Mouse (Mus musculus) adrenal gland, postnatal 4 days (tissue): Measurements from ENCODE around the gene Plgrkt. TPM values are rescaled to one million over a fixed set of nuclear protein-coding genes. Genes with fewer than 3 reads are reported as not detected.
A peak's percentile ranks its signal among the peaks of the same experiment; 100 is the strongest.

Experiments used
- DNase-seq, 2 experiments: peaks; one replicate each; pipeline ENCODE4 v3.0.0; 2021 to 2022; ENCODE audit warnings: low spot score in 2 of 2, mixed read lengths in 2 of 2
- total RNA-seq, 2 experiments: library from RNA; stranded (reverse); gene quantifications; 2 replicates each; pipeline ENCODE4 v1.2.3; 2021

Plgrkt gene
- total RNA-seq, 2 experiments from 2014 or later, result 73.2 to 74.8 TPM

DNA sequence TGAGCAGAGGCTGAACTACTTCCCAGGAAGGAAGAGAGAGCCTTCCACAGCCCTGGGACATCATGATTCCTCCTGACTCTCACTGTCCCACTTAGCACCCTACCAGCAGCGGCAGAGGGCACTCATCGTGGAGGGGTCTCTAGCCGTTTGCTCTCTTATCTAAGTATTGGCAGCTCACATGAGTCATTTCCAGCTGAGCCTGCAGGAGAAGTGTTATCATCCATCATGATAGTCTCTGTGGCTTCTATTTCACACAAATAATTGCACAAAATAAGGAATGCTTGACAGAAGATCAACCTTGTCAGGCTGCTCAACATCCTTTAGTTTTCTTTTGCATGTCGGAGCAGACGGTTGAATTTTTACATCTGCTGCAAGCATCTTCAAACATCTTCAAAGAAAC lies 6.9 kb downstream of the Plgrkt start:
- DNase-seq, result no peak

DNA sequence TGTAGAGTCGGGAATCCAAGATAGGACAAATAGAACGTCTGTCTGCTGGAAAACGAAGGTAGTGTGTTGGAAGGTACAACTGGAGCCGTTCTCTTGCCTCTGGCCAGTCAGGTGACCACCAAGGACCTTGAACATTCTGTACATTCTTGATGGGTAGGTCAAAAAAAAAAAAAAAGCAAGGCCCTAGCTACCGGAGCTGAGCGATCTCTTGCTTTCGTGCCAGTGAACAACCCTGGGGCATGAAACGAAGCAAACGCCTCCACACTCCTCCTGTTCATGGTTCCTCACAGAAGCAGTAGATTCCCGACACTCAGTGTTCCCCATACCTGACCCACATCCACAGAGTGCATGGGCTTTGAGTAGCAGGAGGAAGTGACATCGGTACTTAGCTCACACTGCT lies 10.9 kb downstream of the Plgrkt start:
- no peak for DNase-seq

DNA sequence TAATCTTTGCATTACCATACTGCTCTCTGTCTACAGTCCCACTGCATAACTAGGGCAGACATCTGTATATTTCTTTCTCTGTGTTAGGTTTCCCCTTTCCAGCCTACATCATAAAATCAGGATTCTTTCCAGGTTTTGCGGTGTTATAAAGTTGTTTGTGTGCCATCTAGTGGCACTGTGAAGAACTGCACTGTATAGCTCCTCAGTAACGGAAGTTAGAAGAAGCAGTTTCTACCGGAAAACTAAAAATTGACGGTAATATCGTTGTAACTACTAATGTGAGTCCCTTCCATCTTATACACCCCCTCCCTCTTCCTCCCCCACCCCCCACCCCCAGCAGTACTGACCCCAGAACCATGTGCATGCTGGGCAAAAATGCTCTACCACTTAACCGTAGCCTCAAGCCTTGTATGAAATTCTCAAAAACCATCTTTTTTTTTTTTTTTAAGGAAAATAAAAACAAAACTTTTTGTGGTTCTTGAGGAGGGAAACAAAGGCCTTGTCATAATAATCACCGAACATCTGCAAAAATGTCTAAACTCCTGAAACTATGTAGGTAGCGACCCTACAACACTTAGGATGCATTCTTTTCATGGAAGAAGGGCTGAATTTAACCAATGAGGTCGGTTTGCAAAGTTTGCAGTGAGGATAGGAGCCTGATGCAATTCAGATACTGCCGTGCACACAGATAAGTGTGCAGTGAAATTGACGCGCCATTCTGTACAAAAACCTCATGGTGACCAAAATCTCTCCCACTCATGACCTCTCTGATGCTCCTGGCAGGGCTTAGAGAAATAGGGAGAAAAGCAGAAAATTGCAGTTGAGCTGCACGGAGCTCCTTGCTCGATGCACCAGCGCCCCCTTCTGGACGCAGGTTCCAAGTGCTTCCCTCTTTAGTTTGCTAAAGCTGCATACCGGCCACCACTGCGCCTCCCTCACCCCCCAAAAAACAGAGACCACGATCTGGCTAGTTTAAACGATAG lies 12.0 kb downstream of the Plgrkt start:
- peak; percentile 70 for DNase-seq

DNA sequence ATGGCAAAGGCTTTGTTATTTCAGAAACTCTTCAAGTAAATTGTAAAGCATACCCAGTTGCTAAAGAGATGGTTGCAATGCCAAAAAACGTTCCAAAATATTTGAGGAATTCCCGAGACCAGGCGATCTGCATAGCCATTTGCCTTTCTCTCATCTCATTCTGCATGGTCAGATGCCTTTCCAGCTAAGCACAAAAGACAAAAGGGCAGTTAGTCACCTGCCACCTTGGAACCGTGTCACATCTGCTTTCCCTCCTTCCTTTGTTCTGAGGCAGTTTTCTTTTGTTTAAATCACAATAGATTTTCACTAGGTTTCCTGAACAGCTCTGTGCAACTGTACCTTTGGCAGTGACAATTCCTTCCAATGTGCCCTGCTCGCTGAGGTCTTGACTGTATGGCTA lies 16.2 kb downstream of the Plgrkt start:
- DNase-seq, result no peak

DNA sequence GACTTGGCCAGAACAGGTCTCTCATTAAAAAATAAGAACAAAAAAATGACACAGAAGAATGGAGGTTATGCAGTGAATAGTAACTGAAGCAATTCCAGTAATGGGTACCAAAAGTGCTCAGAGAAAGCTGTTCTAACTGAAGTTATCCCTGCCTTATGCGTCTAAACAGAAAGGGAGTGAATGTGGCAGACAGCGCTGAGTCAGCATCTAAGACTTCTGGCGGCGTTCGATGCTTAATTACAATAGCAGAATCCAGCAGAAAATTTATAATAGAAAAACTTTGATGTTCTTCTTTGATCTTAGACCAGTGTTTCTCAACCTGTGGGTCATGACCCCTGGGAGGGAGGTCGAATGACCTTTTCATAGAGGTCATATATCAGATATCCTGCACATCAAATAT lies 21.6 kb downstream of the Plgrkt start:
- no peak for DNase-seq

DNA sequence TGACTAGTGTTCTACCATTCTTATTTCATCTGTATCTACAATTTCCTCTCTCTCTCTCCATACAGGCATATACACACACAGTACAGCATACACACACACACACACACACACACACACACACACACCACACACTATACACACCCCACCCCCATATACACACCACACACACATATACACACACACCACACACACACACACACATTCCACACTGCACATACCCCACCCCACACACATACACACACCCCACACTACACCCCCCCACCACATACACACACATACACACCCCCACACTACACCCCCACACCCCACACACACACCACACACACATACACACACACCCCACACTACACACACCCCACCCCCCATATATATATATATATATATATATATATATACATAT lies 22.3 kb downstream of the Plgrkt start:
- no peak for DNase-seq

DNA sequence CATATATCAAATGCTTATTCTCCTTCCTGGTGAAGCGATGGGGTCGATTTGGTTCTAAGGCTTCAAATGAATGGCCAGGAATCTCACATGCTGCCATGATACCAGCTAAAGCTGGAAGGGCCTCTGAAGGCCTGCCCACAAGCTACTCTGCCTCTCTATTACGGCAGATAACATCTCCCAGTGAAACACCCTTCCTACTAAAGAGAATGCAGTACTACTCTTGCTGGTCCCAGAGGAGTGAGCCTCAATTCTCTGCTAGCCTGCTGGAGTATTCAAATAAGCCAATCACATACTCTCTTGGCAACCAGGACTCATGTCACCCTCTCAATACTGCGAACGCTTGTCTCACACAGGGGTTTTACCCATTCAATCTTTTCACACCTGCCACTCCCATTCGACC lies 24.9 kb downstream of the Plgrkt start:
- DNase-seq, result no peak

DNA sequence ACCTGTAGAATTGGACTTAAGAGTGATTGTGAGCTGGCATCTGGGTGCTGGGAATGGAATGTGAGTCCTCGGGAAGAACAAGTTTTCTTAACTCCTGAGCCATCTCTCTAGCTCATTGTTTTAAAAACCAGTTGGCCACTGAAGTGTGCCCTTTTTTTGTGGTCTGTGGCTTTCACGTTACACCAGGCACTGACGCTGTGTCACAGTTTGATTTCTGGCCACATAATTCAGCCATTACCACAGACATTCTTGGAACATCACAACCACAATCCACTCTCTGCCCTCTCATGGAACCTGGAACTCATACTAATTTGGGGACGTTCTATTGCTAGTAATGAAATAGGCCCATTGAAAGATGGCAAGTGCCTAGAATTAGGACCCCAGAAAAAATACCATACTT lies 26.2 kb downstream of the Plgrkt start:
- DNase-seq, result no peak

DNA sequence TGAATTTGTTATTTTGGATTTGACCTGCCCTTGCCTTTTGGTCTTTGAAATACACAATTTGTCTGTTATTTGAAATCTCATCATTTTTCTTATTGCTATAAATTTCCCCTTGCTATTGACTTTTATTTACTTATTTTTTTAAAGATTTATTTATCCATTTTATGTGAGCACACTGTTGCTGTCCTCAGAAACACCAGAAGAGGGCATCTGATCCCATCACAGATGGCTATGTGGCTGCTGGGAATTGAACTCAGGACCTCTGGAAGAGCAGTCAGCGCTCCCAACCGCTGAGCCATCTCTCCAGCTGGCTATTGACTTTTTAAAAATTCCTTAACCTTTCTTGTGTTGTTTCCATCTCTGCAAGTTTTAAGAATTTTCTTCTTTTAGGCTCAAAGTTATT lies 30.6 kb downstream of the Plgrkt start:
- no peak for DNase-seq

DNA sequence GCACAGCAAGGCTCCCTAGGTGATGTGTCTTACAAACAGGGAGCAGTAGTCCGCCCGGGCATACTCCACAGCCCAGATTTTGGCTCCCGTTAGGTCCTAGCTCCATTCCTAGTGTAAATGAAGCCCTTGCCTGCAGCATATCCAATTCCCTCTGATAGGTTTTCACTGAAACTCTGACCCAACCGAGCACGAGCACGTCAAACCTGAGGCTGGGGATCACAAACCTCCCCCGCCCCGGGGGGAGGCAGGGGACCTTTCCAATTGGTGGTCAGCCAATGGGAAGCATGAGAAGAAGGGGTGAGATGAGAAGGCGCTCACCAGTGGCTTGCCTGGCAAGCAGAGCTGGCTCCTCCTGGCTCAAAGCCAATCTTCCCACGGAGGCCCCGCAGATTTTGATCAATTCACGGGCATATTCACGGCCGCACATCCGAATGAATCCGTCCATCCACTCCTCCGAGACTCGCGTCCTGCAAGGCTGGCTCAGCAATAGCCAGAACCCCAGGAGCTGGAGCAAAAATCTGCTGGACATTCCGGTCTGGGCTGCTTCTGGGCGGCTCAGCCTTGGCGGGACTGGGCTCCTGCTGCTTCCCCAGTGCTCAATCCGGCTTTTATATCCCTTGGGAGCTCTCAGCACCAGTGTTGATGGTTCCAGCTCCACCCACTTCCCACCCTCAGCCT lies 33.0 kb downstream of the Plgrkt start, which contains the start of gene Rln1:
Rln1 (minus strand) TSS at position 603 of the 678 bp plus-strand sequence.
- no peak for DNase-seq

DNA sequence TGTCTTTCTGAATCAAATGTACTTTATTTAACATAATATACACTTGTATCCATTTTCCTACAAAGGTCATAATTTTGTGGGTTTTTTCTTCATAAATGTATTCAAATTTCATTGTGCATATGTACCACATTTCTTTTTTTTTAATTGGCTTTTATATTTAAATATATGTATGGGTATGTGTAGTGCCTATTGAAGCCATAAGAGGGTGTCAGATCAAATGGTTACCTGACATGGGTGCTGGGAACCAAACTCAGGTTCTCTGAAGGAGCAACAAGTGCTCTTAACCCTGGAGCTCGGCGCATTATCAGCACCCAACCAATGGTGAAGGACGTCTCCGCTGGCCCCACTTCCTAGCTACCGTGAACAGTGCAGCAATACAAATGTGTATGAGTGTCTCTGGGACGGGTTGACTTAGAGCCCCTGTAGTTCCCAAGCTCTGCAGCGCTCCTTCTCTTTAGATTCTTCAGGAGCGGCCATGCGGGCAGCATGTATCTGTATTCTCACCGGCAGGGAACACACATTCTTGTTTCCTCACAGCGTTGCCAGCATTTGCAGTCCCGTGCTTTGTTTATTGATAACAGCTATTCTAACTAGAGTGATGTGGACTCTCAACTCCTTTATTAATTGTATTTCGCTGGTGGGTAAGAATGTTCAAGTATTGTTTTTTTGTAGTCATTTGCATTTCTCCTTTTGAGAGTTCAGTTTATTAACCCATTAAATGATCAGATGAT lies 40.2 kb downstream of the Plgrkt start:
- DNase-seq, result no peak

DNA sequence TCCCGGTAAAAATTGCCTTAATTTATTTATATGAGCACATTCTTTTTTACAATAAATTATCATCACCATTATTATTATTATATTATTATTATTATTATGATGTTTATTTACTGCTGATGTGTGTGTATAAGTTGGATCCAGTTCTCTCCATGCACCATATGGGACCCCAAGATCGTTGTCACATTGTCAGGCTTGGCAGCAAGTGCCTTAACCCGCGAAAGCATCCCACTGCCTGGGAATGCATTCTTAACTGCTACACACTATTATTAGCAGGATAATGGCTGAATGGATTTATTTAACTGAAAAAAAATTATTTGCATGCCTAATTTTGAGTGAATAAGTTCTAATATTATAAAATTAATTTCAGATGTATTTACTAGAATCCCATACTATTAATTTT lies 40.8 kb downstream of the Plgrkt start:
- no peak for DNase-seq

DNA sequence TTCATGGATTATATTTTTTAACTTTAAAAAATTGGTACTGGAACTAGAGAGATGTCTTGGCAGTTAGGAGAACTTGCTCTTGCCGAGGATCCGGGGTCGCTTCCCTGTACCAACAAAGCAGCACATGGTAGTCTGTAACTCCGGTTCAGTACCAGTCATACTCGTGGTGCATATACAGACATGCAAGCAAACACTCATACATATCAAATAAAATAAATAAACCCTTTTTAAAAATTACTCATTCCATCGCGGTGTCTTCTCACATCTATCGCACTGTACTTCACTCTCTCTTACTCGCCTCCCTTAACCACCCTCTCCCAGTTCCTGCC lies 41.4 kb downstream of the Plgrkt start:
- DNase-seq, result no peak

DNA sequence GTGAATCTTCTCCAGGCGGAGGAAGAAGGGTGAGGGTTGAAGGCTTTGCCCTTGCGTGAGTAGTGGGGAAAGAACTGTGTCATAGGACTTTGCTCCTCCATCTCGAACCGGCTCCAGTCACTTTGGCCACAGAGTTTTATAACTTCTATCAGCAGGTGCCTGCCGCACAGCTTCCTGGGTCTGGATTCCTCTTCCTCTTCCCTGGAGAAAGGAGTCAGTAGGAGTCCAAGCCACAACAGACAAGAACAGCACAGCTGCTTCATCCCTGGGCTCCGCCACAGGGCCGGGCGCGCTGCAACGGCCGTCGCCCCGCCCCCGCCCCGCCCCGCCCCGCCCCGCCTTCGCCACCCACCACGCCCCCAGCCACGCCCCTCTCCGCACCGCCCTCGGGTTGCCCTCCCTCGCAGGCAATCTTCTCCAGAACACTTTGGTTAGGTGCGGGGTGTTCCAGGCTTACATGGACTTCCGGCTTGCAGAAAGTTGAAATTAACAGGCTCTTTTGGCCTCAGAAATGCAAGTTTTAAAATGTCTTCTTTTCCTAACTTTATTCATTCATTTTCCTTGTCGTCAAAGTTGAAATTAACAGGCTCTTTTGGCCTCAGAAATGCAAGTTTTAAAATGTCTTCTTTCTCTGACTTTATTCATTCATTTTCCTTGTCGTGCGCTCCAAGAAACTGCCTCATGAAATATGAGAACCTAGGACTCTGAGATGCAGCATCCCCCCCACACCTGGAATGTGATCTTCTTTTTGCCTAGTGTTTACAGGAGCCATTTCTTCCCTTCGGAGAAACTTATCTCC lies 41.9 kb downstream of the Plgrkt start, which contains the start of gene Insl6:
Insl6 (minus strand) TSS at position 304 of the 799 bp plus-strand sequence.
- DNase-seq, result peak; percentile 34 to 46

DNA sequence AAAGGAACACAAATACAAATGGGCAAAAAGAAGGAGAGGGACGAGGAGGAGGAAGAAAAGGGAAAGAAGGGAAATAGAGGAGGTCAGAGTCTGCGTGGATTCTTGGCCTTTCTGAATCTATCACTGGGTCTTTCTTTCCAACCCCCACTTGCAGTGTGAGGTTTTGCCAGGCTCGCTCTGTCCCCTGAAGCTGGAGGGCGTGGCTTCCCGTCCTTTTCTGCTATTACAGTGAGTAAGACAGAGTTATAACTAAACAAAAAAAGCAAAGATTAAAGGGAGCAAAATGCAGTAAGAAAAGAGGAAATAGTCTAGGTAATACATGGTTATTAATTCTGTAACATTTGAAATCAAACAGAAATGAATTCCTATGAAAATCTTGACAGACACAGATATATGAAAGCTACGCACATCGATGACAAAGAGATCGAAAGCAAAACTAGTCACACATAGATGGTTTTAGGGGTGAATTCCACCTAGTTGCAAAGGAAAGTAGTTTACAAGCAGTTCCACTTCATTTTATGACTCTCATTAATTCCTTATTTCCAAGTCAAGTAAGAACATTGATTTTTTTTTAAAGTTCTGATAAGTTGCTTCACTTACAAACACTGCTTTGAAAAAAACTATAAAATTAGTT lies 43.7 kb downstream of the Plgrkt start:
- no peak for DNase-seq

DNA sequence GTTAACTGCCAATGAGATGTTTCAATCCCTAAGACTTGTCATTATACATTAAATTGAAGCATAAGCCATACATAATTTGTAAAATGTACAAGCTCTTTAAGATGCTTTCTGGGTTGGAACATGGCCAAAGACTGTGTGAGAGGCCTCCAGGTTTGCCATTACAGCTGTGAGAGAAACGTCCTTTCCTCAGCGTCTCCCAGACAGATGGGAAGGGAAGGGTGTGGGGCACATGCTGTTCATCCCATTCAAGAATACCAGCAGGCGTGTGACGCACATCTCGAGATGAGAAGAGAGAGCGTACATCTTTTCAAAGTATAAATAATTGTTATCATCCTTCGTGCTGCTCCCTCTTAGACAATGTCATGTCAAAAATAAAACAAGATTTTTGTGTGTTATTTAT lies 54.5 kb downstream of the Plgrkt start:
- DNase-seq, result no peak

DNA sequence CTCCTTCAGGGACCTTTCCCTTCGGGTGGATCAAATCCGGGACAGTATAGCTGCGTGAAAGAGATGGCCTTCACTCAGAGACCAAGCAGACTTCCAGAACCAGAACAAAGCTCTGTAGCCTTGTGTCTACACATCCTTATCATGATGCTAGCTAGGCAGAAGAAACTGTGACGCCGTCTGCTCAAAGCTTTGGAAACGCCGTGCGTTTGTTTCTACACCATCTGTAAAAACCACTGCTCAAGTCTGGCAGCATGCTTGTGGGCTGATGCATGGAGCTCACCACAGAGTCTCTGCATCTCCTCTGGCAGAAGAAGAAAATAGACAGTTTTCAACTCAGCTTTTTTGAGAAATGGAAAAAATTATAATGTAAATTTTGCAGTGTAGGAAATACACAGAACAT lies 55.4 kb downstream of the Plgrkt start:
- DNase-seq, result no peak

DNA sequence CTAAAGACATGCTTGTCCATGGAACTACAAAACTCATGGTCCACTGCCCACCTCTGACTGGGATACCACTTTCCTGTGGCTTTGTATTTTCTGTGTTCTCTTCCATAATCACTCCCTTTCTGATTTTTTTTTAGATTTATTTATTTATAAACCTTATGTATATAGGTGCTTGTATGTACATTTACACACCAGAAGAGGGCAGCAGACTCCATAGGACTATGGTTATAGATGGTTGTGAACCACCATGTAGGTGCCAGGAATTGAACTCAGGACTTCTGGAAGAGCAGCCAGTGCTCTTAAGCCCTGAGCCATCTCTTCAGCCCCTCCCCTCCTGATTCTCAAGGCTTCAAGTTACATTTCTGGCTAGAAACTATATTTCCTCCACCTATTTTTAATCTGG lies 58.4 kb downstream of the Plgrkt start:
- DNase-seq, result no peak

DNA sequence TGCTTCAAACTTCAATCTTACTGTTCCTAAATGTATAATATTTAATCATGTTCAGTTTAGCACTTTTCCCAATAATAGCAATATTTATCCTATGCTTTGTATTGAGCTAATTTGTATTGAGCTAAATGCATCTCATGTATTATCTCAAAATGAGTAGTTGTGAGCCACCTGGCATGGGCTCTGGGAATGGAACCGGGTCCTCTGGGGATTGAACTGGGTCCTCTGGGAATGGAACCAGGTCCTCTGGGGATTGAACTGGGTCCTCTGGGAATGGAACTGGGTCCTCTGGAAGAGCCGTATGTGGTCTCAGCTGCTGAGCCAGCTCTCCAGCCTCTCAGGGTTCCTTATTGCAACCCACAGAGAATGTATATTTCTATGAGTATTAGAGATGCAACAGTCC lies 65.1 kb downstream of the Plgrkt start:
- no peak for DNase-seq

DNA sequence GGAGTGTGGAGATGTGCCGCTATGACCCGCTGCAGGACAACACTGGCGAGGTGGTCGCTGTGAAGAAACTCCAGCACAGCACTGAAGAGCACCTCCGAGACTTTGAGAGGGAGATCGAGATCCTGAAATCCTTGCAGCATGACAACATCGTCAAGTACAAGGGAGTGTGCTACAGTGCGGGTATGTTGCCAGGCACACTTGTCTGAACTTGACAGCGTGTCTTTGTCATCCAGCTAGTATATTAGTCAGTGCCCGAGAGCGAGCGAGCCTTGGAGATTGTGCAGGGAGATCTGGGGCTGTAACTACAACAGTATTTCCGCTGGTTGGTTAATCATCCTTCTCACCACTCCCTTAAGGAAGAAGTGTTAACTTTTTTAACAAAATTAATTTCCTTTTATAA lies 66.3 kb downstream of the Plgrkt start:
- no peak for DNase-seq
